In genomic region chr6:118285246-118285645, GRCm38 (mm10) we compare ENCODE assay signal across 25 mouse cellular contexts.
"Had no signal": no experiment of that assay in that cellular context is flagged by ENCODE, and none has a peak within 500 bp of the region (broad histone marks: within the 10 kb centered on the region; RNA-seq: fewer than 3 reads in every experiment).

No protein-coding gene starts in this region.

- H3K27ac ChIP-seq: gastrocnemius, adult 2 months; heart, embryonic 10.5 days; hindbrain, embryonic 10.5 days; hindbrain, embryonic 12.5 days; hindbrain, embryonic 15.5 days; intestine, embryonic 15.5 days; layer of hippocampus, adult 2 months; limb, embryonic 10.5 days; limb, embryonic 12.5 days; liver, embryonic 13.5 days; liver, embryonic 15.5 days had no signal

- H3K4me1 ChIP-seq: heart, embryonic 10.5 days; heart, embryonic 12.5 days; hindbrain, embryonic 12.5 days; hindbrain, embryonic 15.5 days; intestine, embryonic 15.5 days; limb, embryonic 10.5 days; limb, embryonic 12.5 days; liver, embryonic 13.5 days; liver, embryonic 15.5 days had no signal

- H3K36me3 ChIP-seq: heart, embryonic 10.5 days; heart, embryonic 12.5 days; hindbrain, embryonic 10.5 days; hindbrain, embryonic 12.5 days; hindbrain, embryonic 15.5 days; intestine, embryonic 15.5 days; limb, embryonic 10.5 days; limb, embryonic 12.5 days; liver, embryonic 13.5 days; liver, embryonic 15.5 days had no signal

- ATAC-seq: inflammation-experienced regulatory T-cells, adult 6 months; intestine, embryonic 15.5 days; intestine, postnatal 0 days had no signal

- H3K4me3 ChIP-seq: gastrocnemius, adult 2 months; heart, embryonic 10.5 days; heart, embryonic 12.5 days; hindbrain, embryonic 10.5 days; hindbrain, embryonic 12.5 days; hindbrain, embryonic 15.5 days; intestine, embryonic 15.5 days; layer of hippocampus, adult 2 months; limb, embryonic 10.5 days; limb, embryonic 12.5 days; liver, embryonic 13.5 days; liver, embryonic 15.5 days had no signal

- H3K27me3 ChIP-seq: heart, embryonic 12.5 days; hindbrain, embryonic 12.5 days; hindbrain, embryonic 15.5 days; intestine, embryonic 15.5 days; limb, embryonic 12.5 days; liver, embryonic 13.5 days; liver, embryonic 15.5 days had no signal

- H3K9ac ChIP-seq: heart, embryonic 12.5 days; hindbrain, embryonic 12.5 days; hindbrain, embryonic 15.5 days; intestine, embryonic 15.5 days; limb, embryonic 12.5 days; liver, embryonic 13.5 days; liver, embryonic 15.5 days had no signal

- H3K9me3 ChIP-seq: heart, embryonic 10.5 days; hindbrain, embryonic 12.5 days; hindbrain, embryonic 15.5 days; intestine, embryonic 15.5 days; limb, embryonic 10.5 days; limb, embryonic 12.5 days; liver, embryonic 13.5 days; liver, embryonic 15.5 days had no signal

- DNase-seq: gastrocnemius, adult 2 months; gastrocnemius, postnatal 10 days; gastrocnemius, postnatal 25 days; heart, postnatal 10 days; heart, postnatal 4 days; kidney, adult 18-20 months; kidney, adult 8-10 months; kidney, postnatal 10 days; kidney, postnatal 25 days; kidney, postnatal 4 days; liver; liver, embryonic 13.5 days had no signal

- H3K4me2 ChIP-seq: heart, embryonic 12.5 days; hindbrain, embryonic 12.5 days; hindbrain, embryonic 15.5 days; intestine, embryonic 15.5 days; limb, embryonic 12.5 days; liver, embryonic 11.5 days; liver, embryonic 13.5 days; liver, embryonic 15.5 days had no signal
